Mouse (Mus musculus) ES-Bruce4 (cell line): ENCODE measurements at regions not wholly inside any gene's neighbourhood (a gene's known extent, or its start where the extent isn't known, plus 50 kb on each side); places are given as distances from the start of the nearest gene placed in this dataset.

ENCODE experiments used
- H3K27ac ChIP-seq: 2 replicates; pipeline ENCODE4 v1.5.1; 2012; ENCODE audit warnings: low read length, inconsistent platforms; ENCODE audit not compliant: insufficient read depth
- H3K27me3 ChIP-seq: 2 replicates; pipeline ENCODE4 v1.6.1; 2012; ENCODE audit warnings: mild to moderate bottlenecking, low read length, inconsistent platforms; ENCODE audit not compliant: control insufficient read depth, poor library complexity, insufficient read depth, severe bottlenecking
- H3K36me3 ChIP-seq: 2 replicates; pipeline ENCODE4 v1.6.1; 2012; ENCODE audit warnings: inconsistent platforms, mild to moderate bottlenecking, low read length, moderate library complexity; ENCODE audit not compliant: control insufficient read depth, poor library complexity, insufficient read depth, severe bottlenecking
- H3K4me1 ChIP-seq: one replicate; pipeline ENCODE4 v1.8.1; 2011; ENCODE audit warnings: low read length; ENCODE audit not compliant: control insufficient read depth, insufficient read depth
- H3K4me3 ChIP-seq: 2 replicates; pipeline ENCODE4 v1.5.1; 2011; ENCODE audit warnings: low read depth, mild to moderate bottlenecking, low read length
- H3K9ac ChIP-seq: 2 replicates; pipeline ENCODE4 v1.6.1; 2012; ENCODE audit warnings: low read depth, mild to moderate bottlenecking, inconsistent platforms; ENCODE audit not compliant: poor library complexity, severe bottlenecking
- H3K9me3 ChIP-seq: replicated peaks from 2 replicates; pipeline ENCODE4 v1.6.1; 2012; ENCODE audit warnings: mild to moderate bottlenecking, low read length, inconsistent platforms; ENCODE audit not compliant: control insufficient read depth, poor library complexity, insufficient read depth, severe bottlenecking
- CTCF ChIP-seq: IDR thresholded peaks from one replicate; pipeline ENCODE4 v1.8.1; 2011; ENCODE audit warnings: low read depth, low read length
- EP300 ChIP-seq: IDR thresholded peaks from 2 replicates; pipeline ENCODE4 v1.6.1; 2011; ENCODE audit warnings: low read depth, low read length; ENCODE audit not compliant: insufficient read depth
- POLR2A ChIP-seq: IDR thresholded peaks from one replicate; pipeline ENCODE4 v1.8.1; 2011; ENCODE audit warnings: low read length; ENCODE audit not compliant: insufficient read depth

GRCm38 (mm10) chr9:46544326-46544725 lies 224.5 kb upstream of the 4931429L15Rik start:
- TF ChIP-seq EP300 (no peak), CTCF (no peak), POLR2A (no peak)
- Histone ChIP-seq H3K4me3 (no peak overlapping the region), H3K27ac (no peak overlapping the region), H3K4me1 (no peaks in the 10 kb centered on the region), H3K9ac (no peak overlapping the region), H3K27me3 (no peaks in the 10 kb centered on the region), H3K9me3 (no peaks in the 10 kb centered on the region), H3K36me3 (no peaks in the 10 kb centered on the region)

- Histone ChIP-seq H3K9ac (no peak overlapping the region), H3K4me1 (no peaks in the 10 kb centered on the region), H3K9me3 (no peaks in the 10 kb centered on the region), H3K27ac (no peak overlapping the region), H3K27me3 (no peaks in the 10 kb centered on the region), H3K4me3 (no peak overlapping the region), H3K36me3 (no peaks in the 10 kb centered on the region)
- TF ChIP-seq POLR2A (no peak), CTCF (no peak), EP300 (no peak)
Observed at GRCm38 (mm10) chr9:46541001-46541400, 221.2 kb upstream of the 4931429L15Rik start.

- Histone ChIP-seq H3K4me1 (no peaks in the 10 kb centered on the region), H3K4me3 (no peak overlapping the region), H3K9me3 (no peaks in the 10 kb centered on the region), H3K9ac (no peak overlapping the region), H3K27me3 (no peaks in the 10 kb centered on the region), H3K27ac (no peak overlapping the region), H3K36me3 (no peaks in the 10 kb centered on the region)
- TF ChIP-seq EP300: no peak
- no peak for TF ChIP-seq POLR2A
- TF ChIP-seq CTCF: no peak
Observed at GRCm38 (mm10) chr9:46538616-46539015, 218.8 kb upstream of the 4931429L15Rik start.

GRCm38 (mm10) chr9:46516401-46517130 lies 196.8 kb upstream of the 4931429L15Rik start:
- Histone ChIP-seq H3K9me3 (no peaks in the 10 kb centered on the region), H3K27me3 (no peaks in the 10 kb centered on the region), H3K4me1 (no peaks in the 10 kb centered on the region), H3K36me3 (no peaks in the 10 kb centered on the region), H3K4me3 (no peak overlapping the region), H3K9ac (no peak overlapping the region), H3K27ac (no peak overlapping the region)
- TF ChIP-seq POLR2A (no peak), CTCF (no peak), EP300 (no peak)

GRCm38 (mm10) chr9:46512276-46513051 lies 192.7 kb upstream of the 4931429L15Rik start:
- Histone ChIP-seq H3K9me3 (no peaks in the 10 kb centered on the region), H3K9ac (no peak overlapping the region)
- TF ChIP-seq EP300 (no peak), POLR2A (no peak), CTCF (no peak)

GRCm38 (mm10) chr9:46511307-46511706 lies 191.5 kb upstream of the 4931429L15Rik start:
- Histone ChIP-seq H3K4me1 (no peaks in the 10 kb centered on the region), H3K27me3 (no peaks in the 10 kb centered on the region), H3K9me3 (no peaks in the 10 kb centered on the region), H3K4me3 (no peak overlapping the region), H3K36me3 (no peaks in the 10 kb centered on the region), H3K27ac (no peak overlapping the region), H3K9ac (no peak overlapping the region)
- TF ChIP-seq POLR2A (no peak), CTCF (peak; percentile 12), EP300 (no peak)

More at GRCm38 (mm10) chr9:46512276-46513051, 192.7 kb upstream of the 4931429L15Rik start:
- H3K27me3 ChIP-seq: no peaks in the 10 kb centered on the region
- no peaks in the 10 kb centered on the region for H3K4me1 ChIP-seq
- H3K36me3 ChIP-seq: no peaks in the 10 kb centered on the region
- no peak overlapping the region for H3K27ac ChIP-seq
- no peak overlapping the region for H3K4me3 ChIP-seq
